Mouse (Mus musculus) cerebellum, adult 2 months (tissue): ENCODE measurements around the gene Osbp2.

ENCODE experiments used
- CTCF ChIP-seq: fragments of 200-500 bp; IDR thresholded peaks from 2 replicates; pipeline ENCODE4 v1.5.1; 2011; ENCODE audit warnings: low read depth, mild to moderate bottlenecking, control low read depth, low read length, moderate library complexity, borderline replicate concordance; ENCODE audit not compliant: insufficient read depth
- POLR2A ChIP-seq: fragments of 200-500 bp; IDR thresholded peaks from 2 replicates; pipeline ENCODE4 v1.6.1; 2011; ENCODE audit warnings: low read length, control low read depth, borderline replicate concordance; ENCODE audit not compliant: insufficient read depth

- TF ChIP-seq CTCF (no peak), POLR2A (no peak)
These were observed 139.8 kb downstream of the Osbp2 start for GRCm38 (mm10) chr11:3723910-3724309.
